Mouse (Mus musculus): Measurements from ENCODE around the gene Coa7.
A peak's percentile ranks its signal among the peaks of the same experiment; 100 is the strongest.

Gene Coa7

GRCm38 (mm10) chr4:108327730-108328484 is at the start of gene Coa7:
TSS of gene Coa7 (plus strand) at chr4:108328140.
- peak; percentile 96 for DNase-seq (ENCODE audit: low spot score)

- DNase-seq (ENCODE audit: low spot score): peak; percentile 15
These were observed 27.7 kb upstream of the Coa7 start for GRCm38 (mm10) chr4:108300266-108300665.

GRCm38 (mm10) chr4:108300670-108301373 is 27.1 kb upstream of the Coa7 start, which contains the start of gene Zyg11b:
TSS of gene Zyg11b (minus strand) at chr4:108301096.
- DNase-seq (ENCODE audit: low spot score): peak; percentile 89

GRCm38 (mm10) chr4:108302296-108302890 is 25.5 kb upstream of the Coa7 start:
- no peak for DNase-seq (ENCODE audit: low spot score)

GRCm38 (mm10) chr4:108310706-108311105 is 17.2 kb upstream of the Coa7 start:
- DNase-seq (ENCODE audit: low spot score): no peak

- no peak for DNase-seq (ENCODE audit: low spot score)
These were observed 13.9 kb upstream of the Coa7 start for GRCm38 (mm10) chr4:108314041-108314440.

GRCm38 (mm10) chr4:108317656-108318605 is 10.0 kb upstream of the Coa7 start:
- no peak for DNase-seq (ENCODE audit: low spot score)

- DNase-seq (ENCODE audit: low spot score): no peak
These were observed 9.0 kb upstream of the Coa7 start for GRCm38 (mm10) chr4:108318649-108319615.

- no peak for DNase-seq (ENCODE audit: low spot score)
These were observed 8.2 kb upstream of the Coa7 start for GRCm38 (mm10) chr4:108319747-108320146.

- no peak for DNase-seq (ENCODE audit: low spot score)
These were observed 7.1 kb upstream of the Coa7 start for GRCm38 (mm10) chr4:108320627-108321380.

- DNase-seq (ENCODE audit: low spot score): no peak
These were observed 4.4 kb upstream of the Coa7 start for GRCm38 (mm10) chr4:108323588-108323987.

GRCm38 (mm10) chr4:108327071-108327579 is 815 bp upstream of the Coa7 start:
- no peak for DNase-seq (ENCODE audit: low spot score)

GRCm38 (mm10) chr4:108329840-108330239 is 1.9 kb downstream of the Coa7 start:
- DNase-seq (ENCODE audit: low spot score): no peak

- DNase-seq (ENCODE audit: low spot score): no peak
These were observed 4.1 kb downstream of the Coa7 start for GRCm38 (mm10) chr4:108332041-108332440.

GRCm38 (mm10) chr4:108335413-108335812 is 7.5 kb downstream of the Coa7 start:
- no peak for DNase-seq (ENCODE audit: low spot score)

- no peak for DNase-seq (ENCODE audit: low spot score)
These were observed 8.8 kb downstream of the Coa7 start for GRCm38 (mm10) chr4:108336765-108337164.

- DNase-seq (ENCODE audit: low spot score): no peak
These were observed 9.9 kb downstream of the Coa7 start for GRCm38 (mm10) chr4:108337817-108338216.

- peak; percentile 72 for DNase-seq (ENCODE audit: low spot score)
These were observed 10.4 kb downstream of the Coa7 start for GRCm38 (mm10) chr4:108338321-108338733.

- DNase-seq (ENCODE audit: low spot score): no peak
These were observed 10.9 kb downstream of the Coa7 start for GRCm38 (mm10) chr4:108338811-108339210.

GRCm38 (mm10) chr4:108339277-108339690 is 11.3 kb downstream of the Coa7 start:
- DNase-seq (ENCODE audit: low spot score): no peak

Measured in ovary, postnatal 36 days (tissue).